Mouse (Mus musculus) CD8-positive naive resting alpha-beta T cell, adult 2 months (primary cell): Measurements from ENCODE around the gene Ltn1.

ENCODE experiments used
- DNase-seq, 2 experiments: peaks; one replicate each; pipeline ENCODE4 v3.0.0; 2022; ENCODE audit warnings: low read depth in 2 of 2, low spot score in 2 of 2

The Ltn1 gene

DNA sequence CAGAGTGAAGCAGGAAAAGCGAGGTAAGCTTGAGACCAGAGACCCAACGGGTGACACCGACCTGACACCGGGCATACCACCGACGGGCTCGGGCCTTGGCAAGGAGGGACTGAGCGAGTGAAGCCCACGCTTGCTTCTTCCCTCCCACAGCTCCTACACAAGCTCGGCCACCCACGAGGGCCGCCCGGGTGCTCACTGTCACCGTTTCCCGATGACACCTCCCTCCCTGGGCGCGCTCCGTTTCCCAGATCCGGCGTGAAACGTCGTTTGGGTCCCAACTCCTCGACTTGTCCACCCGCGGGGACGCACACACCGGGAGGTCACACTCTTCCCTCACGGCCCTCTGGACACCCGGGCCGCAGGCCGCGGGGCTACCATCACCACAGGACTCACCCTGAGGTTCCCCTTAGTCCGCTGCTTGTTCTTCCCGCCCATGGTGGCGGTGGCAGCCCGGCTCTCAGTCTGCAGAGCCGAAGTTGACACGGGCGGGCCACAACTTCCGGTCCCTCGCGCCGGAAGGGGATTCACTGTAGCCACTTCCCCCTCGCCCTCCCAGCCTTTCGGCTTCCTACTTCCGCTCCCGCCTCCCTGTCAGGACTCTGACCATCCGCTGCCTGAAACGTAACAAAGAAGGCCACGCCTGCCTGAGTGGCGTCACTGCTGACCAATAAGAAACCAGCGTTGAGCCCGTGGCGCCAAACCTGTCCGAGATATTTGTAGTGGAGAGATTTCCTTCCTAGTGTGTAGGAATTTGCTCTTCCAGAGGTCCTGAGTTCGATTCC is at the start of gene Ltn1:
Gene Ltn1, minus strand, starts transcription at position 580 of the 782 bp plus-strand sequence.
- DNase-seq = peak; percentile 95 to 96

DNA sequence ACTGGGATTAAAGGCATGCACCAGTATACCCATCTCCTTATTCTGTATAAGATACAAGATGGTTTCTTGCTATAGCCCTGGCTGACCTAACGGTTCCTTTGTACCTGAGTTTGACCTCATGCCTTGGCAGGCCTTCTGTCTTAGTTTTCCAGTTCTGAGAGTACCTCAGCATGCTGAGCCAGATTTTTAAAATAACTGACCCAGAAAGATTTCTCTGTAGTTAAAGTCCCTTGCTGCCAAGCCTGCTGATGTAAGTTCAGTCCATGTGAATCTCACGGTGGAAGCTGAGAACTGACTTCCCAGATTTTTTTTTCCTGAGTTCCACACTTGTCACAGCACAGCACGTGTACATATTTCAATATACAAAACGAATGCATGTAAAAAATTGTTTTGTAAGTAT is 38.2 kb upstream of the Ltn1 start:
- DNase-seq = no peak

DNA sequence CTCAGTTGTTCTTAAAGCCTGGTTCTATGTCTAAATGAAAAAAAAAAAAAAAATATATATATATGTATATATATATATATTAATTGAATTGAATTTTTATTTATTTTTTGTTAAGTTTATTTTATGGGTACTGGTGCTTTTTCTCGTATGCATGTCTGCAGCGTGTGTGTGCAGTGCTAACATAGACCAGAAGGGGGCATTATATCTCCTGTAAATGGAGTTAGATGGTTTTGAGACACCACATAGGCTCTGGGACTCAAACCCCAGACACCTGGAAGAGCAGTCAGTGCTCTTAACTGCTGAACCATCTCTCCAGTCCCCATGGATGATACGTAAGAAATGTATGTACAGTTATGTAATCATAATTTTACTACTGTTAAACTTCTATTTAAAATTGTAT is 26.3 kb upstream of the Ltn1 start:
- DNase-seq = no peak

DNA sequence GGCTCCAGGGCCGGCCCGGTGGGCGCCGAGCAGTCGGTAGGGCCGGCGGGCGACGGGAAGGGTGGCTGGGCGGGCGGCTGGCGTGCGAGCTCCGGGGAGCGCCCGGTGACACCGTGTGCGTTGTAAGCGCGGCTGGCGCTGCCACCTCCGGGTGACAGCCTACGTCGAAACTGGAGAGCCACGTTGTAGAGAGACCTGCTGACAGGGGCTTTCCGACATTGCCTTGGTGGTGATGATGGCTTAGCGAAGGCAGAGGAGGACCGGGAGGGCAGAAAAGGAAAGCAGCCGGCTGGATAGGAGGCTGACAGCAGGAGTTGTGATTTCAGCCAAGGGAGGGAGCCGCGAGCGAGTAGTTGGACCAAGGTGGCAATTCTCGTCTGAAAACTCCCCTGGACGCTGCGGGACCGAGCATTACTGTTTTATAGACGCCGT is 22.8 kb upstream of the Ltn1 start:
- peak in 1 of 2 experiments; percentile 40 for DNase-seq

DNA sequence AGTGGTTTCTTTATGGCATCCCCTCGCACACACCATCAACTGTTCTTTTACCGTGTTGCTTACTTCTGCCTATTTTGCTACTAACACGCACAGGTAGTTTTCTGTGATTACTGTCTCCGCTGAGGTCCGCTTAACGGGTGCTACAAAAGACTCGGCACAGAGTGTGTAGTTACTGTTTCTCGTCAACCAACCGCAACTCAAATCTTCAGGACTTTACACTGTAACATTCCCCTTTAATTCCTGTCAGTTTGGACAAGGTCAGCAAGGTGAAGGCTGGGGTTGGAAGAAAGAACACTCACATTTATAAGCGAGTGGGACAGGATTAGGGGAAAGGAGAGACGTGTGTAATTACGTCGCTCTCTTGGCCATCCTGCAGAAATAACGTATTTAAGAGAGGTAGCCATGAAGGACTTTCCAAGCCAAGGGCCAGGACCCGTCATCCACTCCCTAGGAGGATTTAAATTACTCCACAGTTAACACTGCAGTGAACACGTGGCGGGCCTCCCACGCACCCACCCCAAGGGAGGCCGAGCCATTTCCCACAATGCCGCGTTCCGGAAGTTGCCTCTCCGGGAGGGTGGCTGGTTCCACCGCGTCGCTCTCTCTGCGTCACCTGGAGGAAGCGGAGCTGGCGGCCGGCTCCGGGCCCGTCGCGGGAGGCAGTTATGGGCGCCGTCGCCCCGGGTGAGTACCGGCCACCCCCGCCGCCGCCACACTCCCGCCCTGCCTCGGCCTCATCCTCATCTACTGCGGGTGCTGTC is 22.2 kb upstream of the Ltn1 start, which contains the start of gene Usp16:
Gene Usp16, plus strand, starts transcription at position 285 of the 761 bp plus-strand sequence.
- peak; percentile 86 to 90 for DNase-seq

DNA sequence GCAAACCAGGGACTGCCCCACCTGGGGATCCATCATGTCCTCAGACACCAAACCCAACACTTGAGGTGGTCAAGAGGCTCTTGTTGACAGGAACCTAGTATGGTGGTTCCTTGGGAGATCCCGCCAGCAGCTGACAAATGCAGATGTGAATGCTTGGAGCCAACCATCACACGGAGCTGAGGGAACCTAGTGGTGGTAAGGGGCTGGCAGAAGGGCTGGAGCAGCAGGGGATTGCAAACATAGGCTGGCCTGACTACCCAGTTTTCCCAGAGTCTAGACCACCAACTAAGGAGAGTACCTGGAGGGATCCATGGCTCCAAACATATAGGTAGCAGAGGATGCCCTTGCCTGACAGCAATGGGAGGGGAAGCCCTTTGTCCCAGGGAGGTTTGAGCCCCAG is 20.8 kb upstream of the Ltn1 start:
- DNase-seq = no peak

DNA sequence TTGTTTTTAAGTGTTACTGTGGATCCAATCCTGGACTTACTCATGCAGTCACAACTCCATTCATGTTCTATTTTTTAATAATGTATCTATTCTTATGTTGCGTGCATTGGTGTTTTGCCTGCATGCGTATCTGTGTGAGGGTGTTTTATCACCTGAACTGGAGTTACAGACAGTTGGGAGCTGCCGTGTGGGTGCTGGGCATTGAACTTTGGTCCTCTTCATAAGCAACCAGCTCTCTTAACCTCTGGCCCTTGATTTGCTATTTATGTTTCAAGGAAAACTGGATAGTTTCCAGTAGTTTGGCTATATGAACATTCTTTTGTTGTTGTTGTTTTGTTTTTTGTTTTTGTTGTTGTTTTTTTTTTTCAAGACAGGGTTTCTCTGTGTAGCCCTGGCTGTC is 13.1 kb upstream of the Ltn1 start:
- DNase-seq = no peak

DNA sequence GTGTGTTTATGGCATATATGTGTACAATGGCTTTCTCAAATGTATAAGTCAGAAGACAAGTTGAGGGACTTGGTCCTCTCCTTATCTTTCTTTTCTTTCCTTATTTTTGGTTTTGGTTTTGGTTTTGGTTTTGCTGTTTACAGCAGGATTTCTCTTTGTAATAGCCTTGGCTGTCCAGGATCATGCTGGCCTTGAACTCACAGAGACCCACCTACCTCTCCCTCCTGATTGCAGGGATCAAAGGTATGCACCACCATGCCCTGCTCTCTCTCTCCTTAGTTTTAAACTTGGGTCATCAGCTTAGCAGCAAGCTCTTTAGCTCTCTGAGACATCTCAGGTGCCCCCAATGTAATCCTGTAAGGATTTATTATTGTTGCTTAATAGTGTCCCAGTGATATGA is 12.7 kb upstream of the Ltn1 start:
- DNase-seq = no peak

DNA sequence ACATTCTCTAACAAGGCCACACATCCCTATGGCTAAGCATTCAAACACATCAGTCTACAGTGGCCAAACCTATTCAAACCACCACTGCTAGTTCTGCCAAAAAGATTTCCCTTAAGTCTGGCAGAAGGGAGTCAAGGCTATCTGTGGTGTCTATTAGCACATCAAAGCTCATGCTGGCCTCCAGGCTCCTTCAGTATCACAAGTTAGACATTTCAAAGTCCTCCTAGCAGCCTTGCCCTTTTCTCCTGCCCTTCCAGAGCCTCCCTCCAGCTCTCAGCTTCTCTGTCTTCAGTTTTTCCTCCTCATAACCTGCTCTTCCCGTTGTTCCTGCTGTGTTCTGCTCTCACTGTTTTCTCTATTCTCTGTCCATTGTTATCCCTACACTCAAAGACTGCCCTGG is 11.7 kb upstream of the Ltn1 start:
- no peak for DNase-seq

DNA sequence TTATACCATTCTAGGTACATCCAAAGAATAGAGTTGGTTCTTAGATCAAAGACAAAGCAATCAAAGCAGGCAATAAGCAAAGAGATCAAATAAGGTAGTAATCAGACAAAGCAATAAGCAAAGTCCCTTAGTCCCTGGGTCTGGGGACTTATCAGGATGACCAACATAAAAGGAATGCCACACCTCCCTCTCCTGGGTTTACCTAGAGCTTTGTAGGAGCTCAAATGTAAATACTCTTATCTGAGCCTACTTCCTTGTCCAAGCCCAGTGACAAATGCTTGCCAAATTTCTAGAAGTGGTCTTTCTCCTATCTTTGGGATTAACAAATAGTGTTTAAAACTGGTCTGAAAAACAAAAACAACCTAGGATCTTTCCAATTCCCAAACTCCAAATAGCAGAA is 10.8 kb upstream of the Ltn1 start:
- no peak for DNase-seq

DNA sequence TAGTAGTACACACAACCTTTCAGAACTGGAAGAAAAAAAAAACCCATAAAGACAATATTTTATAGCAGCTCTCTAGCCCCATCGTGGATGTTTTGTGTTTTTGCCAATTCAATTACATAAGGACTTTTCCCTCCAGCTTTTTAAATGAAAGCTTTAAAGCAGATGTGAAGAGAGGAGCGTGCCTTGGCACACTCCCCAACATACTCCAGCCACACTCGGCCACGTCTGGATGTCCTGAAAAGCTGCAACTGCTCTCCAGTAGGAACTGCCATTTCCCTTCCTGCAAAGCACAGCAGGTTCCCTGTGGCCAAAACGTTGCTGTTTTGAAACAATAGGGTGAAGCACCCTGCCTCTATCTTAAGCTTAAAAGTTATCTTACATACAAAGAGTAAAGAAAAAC is 9.9 kb upstream of the Ltn1 start:
- no peak for DNase-seq

DNA sequence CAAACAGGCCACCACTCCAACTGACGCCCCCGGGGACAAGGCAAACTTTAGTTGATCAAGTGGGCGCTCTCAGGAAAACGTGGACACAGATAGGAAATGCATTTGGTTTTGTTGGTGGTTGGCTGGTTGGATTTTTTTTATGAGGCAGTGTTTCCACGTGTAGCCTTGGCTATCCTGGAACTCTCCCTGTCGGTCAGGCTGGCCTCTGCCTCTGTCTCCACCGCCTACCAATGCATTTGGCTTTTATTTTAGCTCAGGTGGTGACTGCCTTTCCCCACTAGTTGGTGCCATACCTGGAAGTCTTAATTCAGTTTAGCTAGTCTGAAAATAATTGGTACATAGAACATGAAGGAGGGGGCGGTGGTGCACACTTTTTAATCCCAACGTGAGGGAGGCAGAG is 8.7 kb upstream of the Ltn1 start:
- peak in 1 of 2 experiments; percentile 11 for DNase-seq

DNA sequence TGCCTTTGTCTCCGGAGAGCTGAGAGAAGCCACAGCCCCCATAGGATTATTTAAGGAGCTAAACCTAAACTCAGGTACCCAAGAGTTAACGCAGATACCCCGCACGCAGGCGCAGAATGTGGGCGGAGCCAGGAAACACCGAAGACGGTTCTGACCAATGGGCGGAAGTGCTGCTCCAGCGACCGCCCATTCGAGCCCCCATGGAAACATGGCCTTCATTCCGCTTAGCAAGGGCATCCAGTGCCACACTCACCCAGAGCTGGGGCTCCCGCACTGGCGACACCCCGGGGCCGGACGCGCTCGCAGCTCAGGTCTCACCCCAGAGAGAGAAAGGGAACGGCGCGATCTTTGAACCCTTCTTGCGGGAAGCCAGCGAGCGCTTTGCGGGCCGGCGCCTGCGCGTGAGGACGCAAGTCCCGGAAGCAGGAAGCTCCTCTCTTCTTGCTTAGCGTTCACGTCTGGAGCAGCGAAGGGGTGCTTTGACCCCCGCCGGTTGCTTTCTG is 7.8 kb upstream of the Ltn1 start, which contains the start of gene Rwdd2b:
Gene Rwdd2b, minus strand, starts transcription at position 390 of the 503 bp plus-strand sequence.
- peak; percentile 88 to 90 for DNase-seq

DNA sequence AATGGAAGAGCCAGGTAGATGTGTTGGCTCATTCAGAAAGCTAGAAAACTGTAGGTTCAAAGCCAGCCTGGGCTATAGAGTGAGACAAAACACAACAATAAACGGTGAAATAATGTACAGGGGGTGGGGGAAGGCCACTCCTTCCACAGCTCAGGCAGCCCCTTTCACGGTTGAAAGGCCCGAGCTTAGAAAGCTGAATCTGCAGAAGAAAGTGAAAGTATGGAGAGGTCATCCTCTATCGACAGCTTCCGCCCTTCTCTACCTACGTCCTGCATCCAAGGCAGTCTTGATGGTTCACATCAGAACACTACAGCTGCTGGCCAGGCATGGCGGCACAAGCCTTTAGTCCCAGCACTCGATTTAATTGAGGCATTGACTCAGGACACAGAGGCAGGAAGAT is 6.3 kb upstream of the Ltn1 start:
- no peak for DNase-seq

DNA sequence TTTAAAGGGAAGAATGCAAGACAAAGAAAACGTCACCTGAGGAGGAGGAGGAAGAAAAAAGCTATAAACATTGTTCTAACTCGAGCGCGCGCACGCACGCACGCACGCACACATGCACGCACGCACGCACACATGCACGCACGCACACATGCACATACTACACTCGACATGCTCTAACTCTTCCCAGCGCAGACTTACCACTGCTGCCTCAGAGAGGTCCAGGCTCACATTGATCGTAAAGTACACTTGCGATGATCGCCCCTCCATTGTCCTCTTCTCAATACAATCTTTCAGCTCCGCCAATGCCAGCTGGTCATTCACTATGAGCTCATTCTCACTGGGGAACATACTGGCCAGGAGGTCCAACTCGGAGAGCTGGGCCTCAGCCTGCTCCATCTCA is 4.7 kb upstream of the Ltn1 start:
- no peak for DNase-seq

DNA sequence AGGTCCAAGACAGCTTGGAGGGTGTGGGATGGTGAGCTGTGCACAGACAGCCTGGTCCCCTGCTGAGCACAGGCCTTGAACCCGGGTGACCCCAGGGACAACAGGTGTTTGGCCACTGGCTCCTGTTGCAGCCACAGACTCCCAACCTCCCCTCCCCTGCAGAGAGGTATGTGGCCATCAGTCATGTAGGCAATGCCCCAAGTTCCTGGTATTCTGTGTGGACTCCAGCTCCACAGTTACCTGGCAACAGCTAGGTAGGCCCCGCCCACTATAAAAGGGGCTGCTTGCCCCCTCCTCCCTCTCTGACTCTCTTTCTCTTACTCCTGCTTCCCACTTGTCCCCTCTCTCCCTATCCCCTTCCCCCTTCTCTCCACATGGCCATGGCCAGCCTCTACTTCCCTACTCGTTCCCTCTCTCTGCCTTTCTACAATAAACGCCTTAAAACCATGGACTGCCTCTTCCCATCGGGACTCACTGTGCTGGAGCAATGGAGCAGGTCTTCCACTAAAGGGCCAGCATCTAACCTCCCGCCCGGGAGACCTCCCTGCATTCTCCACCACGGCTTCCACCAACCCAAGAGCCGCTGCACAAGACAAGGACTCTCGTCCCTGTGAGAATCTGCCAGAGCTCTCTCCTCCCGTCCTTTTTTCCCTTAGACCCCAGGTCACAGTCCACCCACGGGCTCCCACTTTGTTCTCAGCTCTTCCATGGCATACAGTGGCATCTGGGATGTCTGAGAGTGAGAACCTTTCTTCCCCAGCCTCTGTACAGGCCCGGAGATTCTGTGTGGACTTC is 3.2 kb upstream of the Ltn1 start:
- no peak for DNase-seq

DNA sequence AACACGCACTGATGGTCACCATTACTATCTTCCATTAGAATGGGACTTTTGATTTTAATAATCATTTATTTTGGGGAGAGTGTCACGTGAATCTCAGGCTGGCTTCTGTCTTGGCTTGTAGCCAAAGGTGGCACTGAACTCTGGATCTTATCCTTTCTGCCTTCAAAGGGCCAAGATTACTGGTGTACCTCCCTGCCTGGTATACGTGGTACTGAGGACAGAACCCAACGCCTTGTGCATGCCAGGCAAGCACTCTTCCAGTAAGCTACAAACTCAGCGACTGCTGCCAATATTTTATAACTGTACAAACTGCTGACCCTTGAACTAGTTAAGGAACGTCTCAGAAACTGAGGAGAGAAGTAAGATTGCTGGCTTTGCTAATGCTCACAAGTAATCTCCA is 2.5 kb upstream of the Ltn1 start:
- DNase-seq = no peak

DNA sequence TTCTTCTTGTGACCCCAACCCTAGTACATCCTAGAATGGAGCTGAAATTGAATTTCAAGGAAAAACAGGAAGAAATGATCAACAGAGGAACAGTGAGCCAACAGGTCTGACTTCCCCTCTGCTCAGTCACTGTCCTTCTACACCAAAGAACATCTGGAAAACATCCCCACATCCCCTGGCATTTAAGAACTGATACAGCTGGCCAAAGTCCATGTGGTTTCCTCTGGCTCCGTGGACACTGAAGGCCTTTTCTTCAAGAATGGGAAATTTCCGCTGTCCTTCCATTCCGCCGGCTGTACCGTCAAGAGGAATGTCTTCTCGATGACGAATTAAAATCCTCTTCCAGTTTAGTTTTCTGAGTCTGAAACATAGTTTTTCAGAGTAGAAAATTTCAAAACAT is 1.9 kb upstream of the Ltn1 start:
- no peak for DNase-seq

DNA sequence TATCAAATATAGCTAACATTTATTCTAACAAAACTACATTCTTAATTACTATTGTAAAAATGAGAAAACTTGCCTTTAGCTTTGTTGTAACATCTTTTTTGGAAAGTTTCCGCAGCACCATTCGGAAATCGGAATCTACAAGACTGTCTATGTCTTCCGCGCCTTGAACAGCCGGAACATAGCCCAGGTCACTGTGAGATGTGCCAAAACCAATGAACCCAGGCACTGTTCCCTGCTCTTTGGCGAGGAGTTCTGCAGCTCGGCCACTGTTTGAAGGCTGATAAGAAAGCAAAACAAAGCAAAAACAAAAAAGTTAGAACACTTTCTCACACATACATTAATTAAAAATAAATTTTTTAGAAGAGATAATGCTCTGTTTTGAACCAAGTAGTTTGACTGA is 4.9 kb downstream of the Ltn1 start:
- DNase-seq = no peak

DNA sequence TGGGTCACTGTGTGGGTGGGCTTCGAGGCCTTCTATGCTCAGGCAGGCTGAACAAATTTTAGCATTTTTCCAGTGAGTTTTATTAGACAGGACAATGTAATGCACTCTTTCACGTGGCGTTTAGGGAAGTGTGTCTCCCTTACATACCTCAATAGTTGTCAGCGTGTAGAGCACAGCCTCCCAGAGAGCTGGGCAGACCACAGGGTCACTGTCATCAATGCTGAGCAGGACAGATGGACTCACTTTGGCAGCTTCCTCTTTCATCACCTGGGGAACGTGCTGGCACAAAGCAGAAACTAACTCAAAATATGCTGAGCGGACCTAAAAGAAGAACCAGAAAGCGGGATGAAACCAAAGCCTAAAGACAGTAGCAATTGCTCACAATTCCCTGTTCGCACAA is 11.8 kb downstream of the Ltn1 start:
- DNase-seq = no peak

DNA sequence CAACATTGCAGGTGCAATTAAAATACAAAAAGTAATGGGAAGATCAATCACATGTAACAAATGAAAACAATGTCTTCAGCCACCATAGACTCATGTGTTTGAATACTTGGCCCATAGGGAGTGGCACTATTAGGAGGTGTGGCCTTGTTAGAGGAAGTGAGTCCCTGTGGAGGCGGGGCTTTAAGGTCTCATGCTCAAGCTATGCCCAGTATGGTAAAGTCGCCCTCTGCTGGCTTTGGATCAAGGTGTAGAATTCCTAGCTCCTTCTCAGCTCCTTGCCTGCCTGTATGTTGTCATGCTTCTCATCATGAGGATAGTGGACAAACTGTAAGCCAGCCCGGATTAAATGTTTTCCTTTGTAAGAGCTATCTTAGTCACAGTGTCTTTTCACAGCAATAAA is 27.4 kb downstream of the Ltn1 start:
- DNase-seq = no peak
